Mouse (Mus musculus) lung, adult 2 months (tissue): ENCODE data around the gene Tnfrsf18.

ENCODE experiments used
- CTCF ChIP-seq: fragments of 200-500 bp; IDR thresholded peaks from 2 replicates; pipeline ENCODE4 v1.5.1; 2011; ENCODE audit warnings: mild to moderate bottlenecking, low read length, control low read depth; ENCODE audit not compliant: insufficient read depth
- POLR2A ChIP-seq: fragments of 200-500 bp; IDR thresholded peaks from 2 replicates; pipeline ENCODE4 v1.6.1; 2011; ENCODE audit warnings: low read depth, mild to moderate bottlenecking, control low read depth, low read length, borderline replicate concordance; ENCODE audit errors: extremely low read depth

GRCm38 (mm10) chr4:156055173-156055572 is 29.2 kb downstream of the Tnfrsf18 start:
- TF ChIP-seq CTCF (no peak), POLR2A (no peak)
